Mouse (Mus musculus) kidney, postnatal 36 days (tissue): Measurements from ENCODE around the gene Eftud2.
A peak's percentile ranks its signal among the peaks of the same experiment; 100 is the strongest.

Experiments
- DNase-seq, 2 experiments: peaks; one replicate each; pipeline ENCODE4 v3.0.0; 2021 to 2022; ENCODE audit warnings: mixed read lengths in 2 of 2

The Eftud2 gene

DNA sequence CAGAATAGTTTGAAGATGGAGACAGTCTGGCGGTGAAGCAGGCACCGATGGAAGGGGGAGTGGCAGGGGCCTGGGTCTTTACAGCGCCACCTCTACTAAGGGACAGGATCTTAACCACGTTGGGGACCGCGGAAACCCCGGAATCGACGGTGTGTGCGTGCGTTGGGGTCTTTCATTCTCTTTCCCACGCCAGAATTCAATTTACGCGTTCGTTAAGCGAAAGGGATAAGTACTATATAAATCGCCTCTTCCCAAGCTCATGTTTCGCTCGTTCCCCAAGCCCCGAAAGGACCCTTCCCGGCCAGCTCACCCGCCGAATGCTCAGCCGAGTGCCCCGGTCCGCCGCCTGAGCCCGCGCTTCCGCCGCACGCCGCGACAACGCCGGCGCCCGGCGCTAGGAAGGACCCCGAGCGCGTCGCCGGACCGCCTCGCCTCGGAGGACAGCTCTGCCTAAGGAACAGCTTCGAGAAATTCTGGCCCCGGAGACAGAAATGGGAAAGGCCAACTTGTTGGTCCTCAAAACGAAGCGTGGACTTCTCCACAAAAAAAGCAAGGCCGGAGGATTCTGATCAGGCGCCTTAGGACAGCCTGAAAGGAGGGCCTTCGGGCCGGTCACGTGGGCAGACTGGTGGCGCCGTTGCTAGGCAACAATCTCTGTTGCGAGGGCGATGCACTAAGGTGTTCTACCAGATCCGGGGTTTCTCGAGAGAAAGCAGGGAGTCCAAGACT is at the start of gene Eftud2, which contains the start of gene Ccdc103:
Gene Eftud2, minus strand, starts transcription at position 401 of the 729 bp plus-strand sequence.
Gene Ccdc103, plus strand, starts transcription at position 620 of the 729 bp plus-strand sequence.
- DNase-seq: peak; percentile 92 to 95

DNA sequence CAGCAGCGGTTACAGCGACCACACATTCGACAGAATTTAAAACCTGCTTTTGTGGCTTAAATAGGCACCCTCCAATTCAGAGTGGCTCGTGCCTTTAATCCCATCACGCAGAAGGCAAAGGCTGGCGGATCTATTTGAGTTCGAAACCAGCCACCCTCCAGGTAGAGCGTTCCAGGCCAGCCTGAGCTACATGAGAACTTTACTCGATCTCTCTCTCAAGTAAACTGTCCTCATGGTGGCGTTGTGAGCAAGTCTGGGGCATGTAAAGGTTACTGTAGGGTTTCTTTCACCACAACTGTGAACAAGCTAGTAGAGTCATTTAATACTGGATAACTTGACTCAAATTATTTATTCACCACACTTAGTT is 44.5 kb upstream of the Eftud2 start:
- no peak for DNase-seq

DNA sequence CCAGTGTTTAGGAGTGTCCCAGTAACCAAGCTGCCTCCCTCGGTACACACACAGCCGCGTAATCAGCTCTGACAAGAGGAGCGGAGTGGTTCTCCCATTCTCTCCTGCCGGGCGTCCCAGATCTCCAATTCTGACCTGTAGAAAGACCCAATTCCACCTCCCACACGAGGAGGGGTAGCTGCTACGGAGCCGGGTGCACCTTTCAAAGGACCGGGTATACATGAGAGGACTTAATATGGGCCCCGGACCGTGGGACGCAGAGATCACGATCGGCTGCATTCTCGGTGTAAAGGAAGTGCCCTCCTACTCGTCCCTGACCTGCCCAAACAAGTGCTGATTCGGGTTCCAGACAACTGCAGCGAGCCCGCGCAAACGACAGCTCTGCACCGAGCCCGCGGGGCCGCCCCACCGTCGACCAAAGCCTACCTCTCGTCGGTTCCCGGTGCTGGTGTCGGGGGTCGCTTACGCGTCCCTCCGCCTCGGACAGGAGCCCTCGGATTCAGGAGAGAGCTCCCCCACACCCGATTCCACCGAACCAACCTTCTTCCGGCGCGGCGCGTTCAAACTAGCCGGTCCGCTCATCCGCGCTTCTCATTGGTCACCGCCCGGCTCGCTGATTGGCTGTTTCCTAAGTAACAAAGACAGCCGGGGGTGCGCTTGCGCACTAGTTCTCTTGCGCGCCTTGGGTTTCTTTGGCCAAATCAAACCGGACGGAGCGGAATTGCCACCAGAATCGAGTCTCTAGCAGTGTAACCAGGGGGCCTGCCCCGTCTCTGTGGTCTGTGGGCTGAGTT is 44.0 kb upstream of the Eftud2 start, which contains the start of gene Kif18b:
Gene Kif18b, minus strand, starts transcription at position 568 of the 794 bp plus-strand sequence.
- DNase-seq: peak; percentile 97

DNA sequence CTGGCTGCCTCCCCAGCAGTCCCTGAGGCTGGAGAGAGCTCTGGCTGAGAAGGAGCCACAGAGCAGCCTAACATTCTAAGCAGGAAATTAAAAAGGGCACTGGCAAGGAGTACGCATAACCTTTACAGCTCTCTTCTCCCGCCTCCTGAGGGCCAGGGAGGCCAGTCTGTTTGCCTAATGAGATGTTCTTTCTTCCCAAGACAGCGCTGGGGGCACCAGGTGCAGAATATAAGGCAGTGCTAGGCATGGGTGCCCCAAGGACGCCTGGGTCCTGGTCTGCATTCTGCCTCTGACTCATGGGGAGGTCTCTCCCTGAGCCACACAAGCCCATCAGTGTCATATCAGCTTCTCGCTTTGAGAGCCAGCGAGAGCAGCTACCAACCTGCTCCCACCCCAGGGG is 40.7 kb upstream of the Eftud2 start:
- no peak for DNase-seq

DNA sequence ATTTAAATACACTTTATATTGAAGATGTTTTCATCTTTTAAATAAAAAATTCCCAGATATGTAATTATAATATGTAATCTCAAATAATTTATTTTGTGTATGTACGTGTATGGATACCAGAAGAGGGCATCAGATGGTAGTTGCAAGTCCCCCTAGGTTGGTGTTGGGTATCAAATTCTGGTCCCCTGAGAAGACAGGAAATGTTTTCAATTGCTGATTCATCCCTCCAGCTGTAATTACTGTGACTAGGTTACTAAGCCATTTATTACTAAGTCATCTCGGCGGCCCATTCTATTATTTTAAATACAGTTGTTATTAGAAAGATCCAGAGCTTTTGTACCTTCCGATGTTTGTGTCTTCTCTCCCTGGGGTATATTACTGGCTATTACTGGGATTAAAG is 37.3 kb upstream of the Eftud2 start:
- no peak for DNase-seq

DNA sequence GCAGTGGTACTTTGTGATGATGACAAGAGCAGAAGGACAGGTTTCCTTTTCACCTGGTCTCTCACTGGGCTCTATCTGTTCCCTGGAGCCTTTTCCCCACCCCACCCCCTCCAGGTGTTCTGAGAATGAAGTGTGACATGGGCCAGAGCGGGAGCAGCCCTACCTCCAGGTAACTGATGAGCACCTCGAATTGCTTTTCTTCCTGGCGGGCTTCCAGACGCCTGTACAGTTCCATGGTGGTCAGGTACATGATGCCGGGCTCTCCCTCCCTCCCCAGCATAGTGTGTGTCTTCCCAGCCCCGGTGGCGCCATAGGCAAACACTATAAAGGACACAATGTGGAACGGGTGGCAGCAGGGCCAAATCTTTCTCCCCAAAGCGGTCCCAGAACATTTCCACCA is 34.6 kb upstream of the Eftud2 start:
- DNase-seq: no peak

DNA sequence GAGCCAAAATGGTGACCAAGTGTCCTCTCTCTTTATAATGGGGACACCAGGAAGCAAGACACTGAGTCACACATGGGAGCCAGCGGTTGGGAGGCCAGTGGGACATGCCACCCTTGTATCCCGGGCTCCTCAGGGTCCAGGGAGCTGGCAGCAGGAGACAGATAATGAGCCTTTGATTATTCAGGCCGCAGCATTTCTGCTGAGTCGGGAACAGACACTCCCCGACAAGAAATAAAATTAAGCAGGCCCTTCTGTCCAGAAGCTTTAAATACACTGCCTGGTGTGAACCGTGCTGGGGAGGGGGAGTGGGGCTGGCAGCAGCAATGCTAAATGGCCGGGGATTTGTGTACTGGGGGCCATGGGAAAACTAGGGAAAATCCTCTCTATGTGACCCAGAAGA is 30.6 kb upstream of the Eftud2 start:
- DNase-seq: no peak

DNA sequence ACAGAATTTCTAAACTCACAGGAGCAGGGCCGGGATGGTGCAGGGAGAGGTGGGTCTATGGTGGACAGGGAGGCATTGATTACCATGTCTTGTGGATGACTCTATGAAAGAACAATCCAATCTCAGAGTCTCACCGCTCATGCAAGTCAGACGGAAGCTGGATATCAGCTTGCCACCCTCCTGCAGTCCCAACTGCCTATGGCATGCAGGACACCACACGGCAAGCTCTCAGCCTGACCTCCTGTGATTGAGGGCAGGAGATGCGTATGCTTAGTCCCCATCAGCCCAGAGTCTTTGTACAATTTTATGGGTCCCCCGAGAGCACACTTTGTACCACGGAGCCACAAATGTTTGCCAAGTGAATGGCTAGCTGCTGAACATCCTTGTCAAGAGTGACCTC is 22.9 kb upstream of the Eftud2 start:
- no peak for DNase-seq

DNA sequence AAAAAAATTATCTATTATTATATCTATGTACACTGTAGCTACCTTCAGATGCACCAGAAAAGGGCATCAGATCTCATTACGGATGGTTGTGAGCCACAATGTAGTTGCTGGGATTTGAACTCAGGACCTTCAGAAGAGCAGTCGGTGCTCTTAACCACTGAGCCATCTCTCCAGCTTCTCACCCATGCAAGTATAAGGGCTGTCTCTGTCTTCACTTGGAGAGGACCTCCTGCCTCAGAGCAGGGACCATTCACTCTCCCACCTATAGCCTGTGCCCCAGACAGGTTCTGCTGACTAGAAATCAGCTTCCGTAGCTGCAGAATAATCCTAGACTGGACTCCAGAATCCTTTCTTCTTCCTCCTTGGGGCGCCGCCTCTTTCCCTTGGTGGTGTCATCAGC is 21.3 kb upstream of the Eftud2 start:
- DNase-seq: no peak

DNA sequence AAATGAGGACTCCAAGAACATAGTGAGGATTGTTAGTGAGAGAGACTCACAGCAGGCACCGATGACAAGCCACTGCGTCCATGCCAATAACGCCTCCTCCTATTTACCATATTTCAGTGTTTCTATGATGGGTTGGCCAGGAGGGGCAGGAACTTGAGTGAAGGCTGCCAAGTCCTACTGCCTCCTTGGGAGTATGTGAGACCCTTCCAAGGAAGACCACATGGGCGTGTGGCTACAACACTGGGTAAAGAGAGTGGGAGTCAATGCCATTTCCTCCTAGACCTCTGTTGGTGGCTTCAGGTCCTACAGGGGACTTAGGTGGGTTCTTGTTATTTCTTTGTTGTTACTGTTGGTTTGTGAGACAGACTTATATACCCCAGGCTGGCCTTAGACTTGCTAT is 20.4 kb upstream of the Eftud2 start:
- DNase-seq: no peak

DNA sequence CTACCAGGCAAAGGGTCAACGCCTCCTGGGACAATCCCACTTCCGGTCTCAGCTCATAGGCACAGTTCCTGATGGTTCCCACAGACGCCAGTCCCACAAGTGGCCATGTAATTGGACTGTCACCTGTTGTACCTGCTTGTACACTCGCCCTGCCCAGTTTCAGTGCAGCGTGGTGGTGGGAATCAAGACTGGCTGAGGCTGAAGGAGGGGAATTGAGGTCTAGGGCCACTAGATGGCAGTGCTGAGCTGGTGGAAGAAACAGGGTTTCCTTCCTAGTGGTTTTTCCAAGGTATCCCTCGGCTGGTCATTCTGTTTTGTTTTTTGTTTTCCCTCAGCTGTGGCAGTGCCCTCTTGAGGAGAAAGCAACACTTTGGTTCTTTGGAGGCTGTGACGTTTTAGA is 20.0 kb upstream of the Eftud2 start, which contains the start of gene Gfap:
Gene Gfap, minus strand, starts transcription at position 150 of the 400 bp plus-strand sequence.
- peak; percentile 67 to 90 for DNase-seq

DNA sequence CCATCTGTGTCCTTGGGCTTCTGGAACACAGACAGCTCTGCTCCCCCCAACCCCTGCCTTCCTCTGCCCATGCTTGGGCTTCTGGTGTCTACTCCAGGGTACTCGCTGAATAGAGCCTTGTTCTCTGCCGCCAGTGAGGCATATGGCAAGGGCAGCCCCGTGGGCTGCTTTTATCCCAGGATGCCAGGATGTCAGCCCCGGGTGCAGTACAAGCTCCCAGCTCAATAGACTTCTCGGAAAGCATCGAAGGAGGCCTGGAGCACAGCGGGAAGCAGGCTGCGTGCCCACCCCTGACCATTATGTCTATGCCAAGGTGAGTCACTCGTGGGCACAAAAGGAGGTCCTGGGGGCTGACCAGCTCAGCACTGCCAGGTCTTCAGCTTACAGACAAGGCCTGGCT is 17.6 kb upstream of the Eftud2 start:
- DNase-seq: no peak

DNA sequence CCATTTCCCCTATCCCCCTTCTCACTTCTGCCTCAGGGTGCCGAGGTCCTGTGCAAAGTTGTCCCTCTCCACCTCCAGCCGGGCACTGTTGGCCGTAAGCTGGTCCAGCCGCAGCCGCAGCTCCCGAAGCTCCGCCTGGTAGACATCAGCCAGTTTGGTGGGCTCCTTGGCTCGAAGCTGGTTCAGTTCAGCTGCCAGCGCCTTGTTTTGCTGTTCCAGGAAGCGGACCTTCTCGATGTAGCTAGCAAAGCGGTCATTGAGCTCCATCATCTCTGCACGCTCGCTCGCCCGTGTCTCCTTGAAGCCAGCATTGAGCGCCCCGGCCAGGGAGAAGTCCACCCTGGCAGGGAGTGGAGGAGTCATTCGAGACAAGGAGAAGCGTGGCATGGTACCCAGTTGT is 15.9 kb upstream of the Eftud2 start:
- no peak for DNase-seq

DNA sequence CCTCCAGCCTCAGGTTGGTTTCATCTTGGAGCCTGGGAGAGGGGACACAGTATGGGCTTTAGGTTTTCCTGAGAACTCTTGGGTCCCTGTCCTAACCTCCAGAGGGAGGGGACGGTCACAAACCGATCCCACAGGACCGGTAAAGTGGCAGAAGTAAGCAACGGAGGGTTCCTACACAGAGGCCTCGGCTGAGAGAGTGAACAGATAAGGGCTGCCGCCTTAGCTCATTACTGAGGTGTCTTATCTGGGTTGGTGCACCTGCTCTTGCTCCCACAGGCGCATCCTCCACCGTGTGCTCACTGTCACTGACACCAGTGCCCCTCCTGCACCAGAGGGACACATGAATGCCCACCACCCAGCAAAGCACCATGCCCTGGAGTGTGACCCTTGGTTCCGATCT is 15.0 kb upstream of the Eftud2 start:
- DNase-seq: no peak

DNA sequence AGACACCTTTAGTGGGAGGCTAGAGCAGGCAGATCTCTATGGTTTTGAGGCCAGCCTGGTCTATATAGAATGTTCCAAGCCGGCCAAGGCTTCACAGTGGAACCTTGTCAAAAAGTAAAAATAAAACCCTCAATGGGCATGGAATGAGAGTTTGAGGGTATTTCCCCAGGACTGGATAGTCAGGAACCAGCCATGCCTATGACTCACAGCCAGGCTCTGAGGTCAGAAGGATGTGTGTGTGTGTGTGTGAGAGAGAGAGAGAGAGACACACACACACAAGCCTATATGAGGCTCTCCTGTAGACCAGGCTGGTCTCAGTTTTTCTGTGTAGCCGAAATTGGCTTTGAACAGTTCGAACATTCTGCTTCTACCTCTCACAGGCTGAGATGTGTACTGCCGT is 13.9 kb upstream of the Eftud2 start:
- DNase-seq: no peak

DNA sequence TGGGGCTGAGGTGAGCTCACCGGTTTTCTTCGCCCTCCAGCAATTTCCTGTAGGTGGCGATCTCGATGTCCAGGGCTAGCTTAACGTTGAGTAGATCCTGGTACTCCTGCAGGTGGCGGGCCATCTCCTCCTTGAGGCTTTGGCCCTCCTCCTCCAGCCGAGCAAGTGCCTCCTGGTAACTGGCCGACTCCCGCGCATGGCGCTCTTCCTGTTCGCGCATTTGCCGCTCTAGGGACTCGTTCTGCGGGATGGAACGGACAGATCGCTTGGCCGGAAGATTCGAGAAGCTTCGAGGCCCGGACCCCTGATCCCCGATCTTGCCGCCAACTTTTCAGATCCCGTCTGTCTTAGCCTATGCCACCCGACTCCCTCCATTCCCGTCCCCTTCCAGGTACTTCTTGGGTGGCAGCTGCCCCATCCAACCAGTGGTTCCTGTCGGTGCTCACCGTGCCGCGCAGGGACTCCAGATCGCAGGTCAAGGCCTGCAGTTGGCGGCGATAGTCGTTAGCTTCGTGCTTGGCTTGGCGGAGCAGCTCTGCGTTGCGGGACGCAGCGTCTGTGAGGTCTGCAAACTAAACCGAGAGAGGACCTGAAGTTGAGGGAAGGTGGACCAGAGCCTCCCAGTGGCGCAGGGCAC is 12.3 kb upstream of the Eftud2 start:
- DNase-seq: peak; percentile 88 to 89

DNA sequence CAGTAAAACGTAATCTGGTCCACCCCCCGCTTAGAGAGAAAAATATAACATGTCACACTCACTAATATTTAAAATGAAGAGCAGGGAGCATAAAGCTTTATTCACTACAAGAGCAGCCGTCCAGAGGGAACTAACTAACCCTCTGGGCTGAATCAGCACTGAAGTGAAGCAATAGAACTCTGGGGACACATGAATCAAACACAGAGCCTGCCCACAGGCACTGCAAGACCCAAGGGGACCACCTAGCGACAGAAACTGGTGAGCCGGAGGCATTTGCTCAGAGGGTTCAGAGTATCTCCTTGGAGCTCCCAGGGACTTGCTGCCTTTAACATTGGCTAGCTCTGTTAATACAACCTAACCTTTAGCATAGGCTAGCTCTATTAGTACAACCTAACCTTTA is 9.3 kb upstream of the Eftud2 start:
- DNase-seq: no peak

DNA sequence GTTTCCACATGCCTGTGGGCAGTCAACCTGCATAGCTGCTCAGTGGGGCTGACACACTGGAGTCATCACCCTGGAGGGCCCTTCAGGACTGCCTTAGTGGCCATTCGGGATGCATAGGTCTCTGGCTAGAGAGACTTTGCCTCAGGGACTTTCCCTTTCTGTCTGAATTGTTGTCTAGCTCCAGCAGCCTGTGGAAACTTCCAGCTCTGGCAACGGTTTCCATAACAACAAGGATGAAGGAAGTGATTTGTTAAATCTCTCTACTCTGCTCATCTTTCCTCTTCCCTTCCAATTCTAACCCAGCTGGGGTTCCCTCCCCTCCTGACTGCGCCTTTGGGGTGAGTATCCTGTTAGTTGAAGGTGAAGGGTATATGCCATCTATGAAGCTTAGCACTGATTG is 7.3 kb upstream of the Eftud2 start:
- DNase-seq: no peak

DNA sequence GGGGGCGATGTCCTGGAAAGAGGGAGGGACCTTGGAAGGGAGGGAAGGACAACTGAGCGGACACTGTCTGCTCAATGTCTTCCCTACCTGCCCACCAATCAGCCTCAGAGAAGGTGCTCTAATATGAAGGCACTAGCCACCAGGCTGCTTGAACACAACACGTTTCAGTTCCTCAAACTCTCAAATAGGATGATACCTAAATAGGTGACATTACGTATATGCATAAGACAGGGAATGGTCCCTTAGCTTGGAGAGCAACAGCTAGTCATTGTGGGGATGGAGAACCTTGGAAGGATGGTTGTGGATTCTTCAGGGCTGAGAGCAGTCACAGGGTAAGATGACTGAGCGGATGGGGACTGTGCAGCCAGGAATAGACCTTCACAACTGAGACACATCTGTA is 6.6 kb upstream of the Eftud2 start:
- DNase-seq: no peak

DNA sequence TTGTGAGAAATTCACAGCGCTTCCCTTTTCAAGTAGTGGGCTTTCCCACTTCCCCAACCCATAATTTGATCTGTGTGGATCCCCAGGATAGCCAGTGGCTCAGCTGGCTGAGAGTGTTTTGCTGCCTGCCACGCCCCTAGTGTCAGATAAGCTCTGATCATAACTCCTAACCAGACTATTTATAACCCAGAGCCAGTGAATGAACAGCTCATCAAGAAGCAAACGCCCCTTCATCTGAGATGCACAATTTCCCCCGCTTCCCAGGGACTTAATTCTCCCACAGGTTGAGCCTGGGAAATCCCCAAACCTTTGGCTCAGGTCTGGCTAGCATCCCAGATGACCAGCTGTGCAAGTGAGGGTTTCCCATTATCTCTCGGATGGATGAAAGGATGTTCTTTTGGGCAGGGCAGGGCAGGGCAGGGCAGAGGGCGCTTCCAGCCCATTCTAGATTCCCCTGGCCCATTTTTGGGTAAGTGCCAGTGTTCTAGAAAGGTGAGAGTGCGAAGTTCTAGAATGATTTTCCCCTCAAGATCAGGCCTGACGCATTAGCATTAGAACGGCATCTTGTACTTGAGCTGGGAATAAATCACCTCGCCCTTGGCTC is 3.9 kb upstream of the Eftud2 start, which contains the start of gene Fam187a:
Gene Fam187a, plus strand, starts transcription at position 554 of the 604 bp plus-strand sequence.
- no peak for DNase-seq

DNA sequence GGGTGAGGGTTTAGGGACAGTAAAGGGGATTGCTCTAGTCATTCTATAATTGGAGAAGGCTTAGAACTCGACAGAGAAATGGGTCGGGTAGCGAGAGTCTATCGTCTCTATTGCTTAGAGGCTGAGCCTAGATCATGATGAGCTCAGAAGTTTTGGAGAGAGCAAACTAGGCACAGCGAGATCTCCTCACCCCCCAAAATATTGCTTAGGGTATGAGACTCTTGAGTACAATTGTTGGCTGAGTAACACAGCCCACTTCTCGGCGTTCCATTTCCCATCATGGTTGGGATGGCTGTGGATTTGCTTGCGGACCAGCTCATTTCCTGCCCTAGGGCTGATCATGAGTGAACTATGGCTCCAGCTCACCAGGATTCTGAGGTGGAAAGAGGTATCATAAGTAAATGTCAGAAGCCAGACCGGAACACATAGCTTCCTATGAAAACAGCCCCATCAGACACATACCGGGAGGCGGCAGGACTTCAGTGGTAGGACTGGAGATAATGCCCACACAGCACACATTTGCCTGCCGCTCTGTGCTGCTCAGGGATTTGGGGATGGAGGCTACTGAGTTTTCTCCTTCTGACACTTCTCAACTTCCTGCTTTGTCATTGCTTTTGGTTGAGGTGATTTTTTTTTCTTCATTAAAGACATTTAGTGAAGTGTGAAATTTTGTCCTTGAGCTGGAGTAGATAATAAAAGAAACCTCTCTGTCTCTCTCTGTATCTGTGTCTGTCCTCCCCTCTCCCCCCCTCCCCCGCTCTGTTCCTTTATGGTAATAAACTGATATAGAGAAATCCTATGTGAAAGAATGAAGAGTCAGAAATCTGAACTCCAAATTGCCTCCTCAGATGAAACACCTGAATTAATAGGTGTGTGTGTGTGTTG is 771 bp upstream of the Eftud2 start:
- no peak for DNase-seq

DNA sequence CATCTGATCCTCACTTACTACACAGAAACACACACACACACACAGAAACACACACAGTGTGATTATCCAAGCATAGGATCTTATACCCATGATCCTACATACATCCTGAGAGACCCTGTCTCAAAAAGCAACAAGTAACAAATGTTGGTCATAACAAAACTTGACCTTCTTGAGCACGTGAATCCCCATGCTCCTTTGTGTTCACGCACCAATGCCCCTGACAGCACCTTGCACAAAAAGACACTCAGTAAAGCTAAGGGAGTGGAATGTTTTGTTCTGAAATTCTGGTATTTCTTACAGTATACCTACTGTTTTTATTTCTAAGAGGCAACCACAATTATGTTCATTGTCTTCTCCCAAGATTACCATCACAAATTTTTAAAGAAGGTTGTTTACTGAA is 1.2 kb downstream of the Eftud2 start:
- DNase-seq: no peak
